Mouse (Mus musculus): ENCODE results near the gene Nisch.

The Nisch gene

DNA sequence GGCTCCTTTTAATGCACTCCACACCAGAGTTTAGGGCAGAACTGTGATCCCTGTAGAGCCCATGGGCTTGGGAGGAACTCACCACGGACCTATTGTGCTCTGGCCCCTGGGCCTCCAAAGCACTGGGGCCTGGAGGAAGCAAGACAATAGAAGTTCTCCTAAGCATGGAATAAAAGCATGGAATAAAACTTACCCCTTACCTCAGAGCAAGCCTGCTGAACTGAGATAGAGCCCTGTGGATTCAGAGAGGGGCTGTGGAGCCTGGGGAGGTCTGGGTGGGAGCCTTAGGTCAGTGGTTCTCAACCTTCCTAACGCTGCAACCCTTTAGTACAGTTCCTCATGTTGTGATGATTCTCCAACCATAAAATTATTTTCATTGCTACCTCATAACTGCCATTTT is at the start of gene Nisch:
TSS of gene Nisch (minus strand) at position 101 of the 400 bp plus-strand sequence.
- DNase-seq (ENCODE audit: low spot score in 2 of 2), result no peak

DNA sequence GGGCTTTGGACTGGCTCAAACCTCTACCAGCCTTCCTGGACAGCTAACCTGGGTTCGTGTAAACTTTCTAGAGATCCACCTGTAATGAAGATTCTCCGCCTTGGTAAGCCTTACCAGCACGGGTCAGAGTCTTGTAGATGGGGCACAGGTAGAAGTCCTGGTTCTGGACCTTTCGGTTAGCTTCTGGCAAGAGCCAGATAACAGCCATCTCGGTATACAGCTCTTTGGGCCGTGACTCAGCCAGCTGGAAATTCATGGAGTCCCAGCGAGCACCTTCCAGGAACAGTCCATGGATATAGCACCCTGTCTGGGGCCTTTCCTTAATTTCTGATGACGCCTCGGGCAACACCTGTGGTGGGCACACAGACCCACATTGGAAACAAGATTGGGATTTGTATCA is 44.2 kb upstream of the Nisch start:
- no peak for DNase-seq (ENCODE audit: low spot score in 2 of 2)

DNA sequence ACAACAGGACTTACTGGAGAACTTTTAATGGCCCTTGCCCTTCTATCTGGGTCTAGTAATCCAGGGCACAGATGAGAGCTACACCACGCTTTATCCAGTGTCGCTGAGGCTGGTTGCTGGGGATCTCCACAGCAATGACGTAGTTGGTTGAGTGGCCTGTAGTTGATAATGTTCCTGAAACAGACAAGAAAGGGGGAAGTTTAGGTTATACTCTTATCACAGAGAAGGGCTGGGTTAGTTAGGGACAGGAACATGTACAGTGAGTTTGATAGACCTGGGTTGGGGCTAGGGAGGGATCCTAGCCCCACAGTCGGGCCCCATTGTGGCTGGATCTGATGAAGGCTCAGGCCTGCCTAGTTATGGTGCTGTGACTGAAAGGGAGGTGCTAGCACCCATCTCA is 43.6 kb upstream of the Nisch start:
- DNase-seq (ENCODE audit: low spot score in 2 of 2), result no peak

DNA sequence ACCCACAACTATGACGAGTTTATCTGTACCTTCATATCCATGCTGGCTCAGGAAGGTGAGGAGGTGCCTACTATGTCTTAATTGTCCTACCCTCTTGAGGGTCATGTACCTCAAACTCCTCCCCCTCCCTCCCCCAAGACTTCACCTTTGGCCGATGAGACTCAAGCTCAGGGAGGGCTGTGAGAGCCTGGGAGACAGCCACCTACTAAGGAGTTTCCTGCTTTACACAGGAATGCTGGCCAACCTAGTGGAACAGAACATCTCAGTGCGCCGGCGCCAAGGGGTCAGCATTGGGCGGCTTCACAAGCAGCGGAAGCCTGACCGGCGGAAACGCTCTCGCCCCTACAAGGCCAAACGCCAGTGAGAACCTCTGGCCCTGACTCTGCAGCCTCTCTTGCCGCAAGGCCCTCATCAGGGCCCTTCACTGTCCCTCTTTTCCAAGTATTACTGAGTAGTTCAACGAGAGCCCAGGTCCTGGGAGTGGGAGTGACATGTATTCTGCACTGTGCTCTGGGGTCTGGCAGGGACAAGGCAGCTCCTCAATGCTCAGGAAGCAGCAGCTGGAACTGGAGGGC is 41.8 kb upstream of the Nisch start:
- no peak for DNase-seq (ENCODE audit: low spot score in 2 of 2)

DNA sequence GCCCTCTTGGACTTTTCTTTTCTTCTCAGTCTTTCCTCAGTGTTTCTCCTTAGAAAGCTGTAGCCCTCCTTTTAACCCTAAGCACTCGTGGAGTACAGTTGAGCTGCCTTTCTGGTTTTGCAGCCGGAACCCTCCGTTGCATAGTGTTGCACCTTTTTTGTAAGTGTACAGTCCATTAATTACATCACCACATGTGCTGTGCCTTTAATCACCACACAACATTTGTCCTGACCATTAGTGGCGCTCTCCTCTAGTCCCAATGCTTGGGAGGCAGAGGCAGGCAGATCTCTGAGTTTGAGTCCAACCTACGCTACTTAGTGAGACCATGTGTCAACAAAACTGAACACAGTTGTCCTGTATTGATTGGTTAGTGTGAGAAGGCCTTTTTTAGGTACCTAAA is 35.3 kb upstream of the Nisch start:
- peak in 1 of 2 experiments; percentile 12 for DNase-seq (ENCODE audit: low spot score in 2 of 2)

DNA sequence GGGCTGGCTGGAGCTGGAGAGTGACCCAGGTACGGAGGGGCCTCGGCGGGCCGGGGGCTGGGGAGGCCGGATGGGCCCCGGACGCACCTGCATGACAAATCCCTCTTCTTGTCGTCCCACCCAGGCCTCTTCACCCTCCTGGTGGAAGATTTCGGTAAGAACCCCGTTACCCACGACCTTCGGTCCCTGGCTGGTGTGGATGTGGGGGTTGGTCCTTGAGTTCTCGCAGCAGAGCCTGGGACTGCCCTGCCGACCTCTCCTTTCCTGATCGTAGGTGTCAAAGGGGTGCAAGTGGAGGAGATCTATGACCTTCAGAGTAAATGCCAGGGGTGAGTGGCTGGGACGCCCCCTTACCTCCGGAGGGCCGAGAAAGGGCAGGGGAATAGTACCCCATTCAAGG is 34.9 kb upstream of the Nisch start:
- DNase-seq (ENCODE audit: low spot score in 2 of 2), result no peak

DNA sequence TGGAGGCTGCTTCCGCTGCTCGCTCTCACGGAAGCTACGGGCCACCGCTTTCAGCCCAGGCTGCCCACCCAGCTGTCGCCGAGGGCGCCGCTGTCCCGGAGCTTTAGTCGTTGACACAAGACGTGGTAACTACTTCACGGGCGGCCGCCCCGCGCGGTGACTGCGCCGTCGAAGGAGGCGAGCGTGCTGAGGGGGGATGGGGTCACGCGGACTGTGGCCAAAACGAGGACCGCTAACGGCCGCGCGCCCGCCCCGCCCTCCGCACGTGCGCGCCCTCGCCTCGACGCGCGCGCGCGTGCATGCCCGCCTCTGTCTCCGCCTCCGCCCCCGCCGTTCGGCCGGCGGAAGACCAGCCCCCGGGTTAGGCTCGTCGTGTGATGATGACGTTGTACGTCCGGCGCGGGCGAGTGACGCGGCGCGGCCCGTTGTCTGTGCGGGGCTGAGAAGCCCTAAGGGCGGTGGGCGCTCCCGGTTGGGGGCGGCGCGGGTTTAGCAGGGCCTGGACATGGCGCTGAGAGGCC is 34.4 kb upstream of the Nisch start, which contains the start of the genes Phf7 and Bap1:
TSS of gene Phf7 (minus strand) at position 234 of the 521 bp plus-strand sequence.
TSS of gene Bap1 (plus strand) at position 367 of the 521 bp plus-strand sequence.
- peak; percentile 98 for DNase-seq (ENCODE audit: low spot score in 2 of 2)

DNA sequence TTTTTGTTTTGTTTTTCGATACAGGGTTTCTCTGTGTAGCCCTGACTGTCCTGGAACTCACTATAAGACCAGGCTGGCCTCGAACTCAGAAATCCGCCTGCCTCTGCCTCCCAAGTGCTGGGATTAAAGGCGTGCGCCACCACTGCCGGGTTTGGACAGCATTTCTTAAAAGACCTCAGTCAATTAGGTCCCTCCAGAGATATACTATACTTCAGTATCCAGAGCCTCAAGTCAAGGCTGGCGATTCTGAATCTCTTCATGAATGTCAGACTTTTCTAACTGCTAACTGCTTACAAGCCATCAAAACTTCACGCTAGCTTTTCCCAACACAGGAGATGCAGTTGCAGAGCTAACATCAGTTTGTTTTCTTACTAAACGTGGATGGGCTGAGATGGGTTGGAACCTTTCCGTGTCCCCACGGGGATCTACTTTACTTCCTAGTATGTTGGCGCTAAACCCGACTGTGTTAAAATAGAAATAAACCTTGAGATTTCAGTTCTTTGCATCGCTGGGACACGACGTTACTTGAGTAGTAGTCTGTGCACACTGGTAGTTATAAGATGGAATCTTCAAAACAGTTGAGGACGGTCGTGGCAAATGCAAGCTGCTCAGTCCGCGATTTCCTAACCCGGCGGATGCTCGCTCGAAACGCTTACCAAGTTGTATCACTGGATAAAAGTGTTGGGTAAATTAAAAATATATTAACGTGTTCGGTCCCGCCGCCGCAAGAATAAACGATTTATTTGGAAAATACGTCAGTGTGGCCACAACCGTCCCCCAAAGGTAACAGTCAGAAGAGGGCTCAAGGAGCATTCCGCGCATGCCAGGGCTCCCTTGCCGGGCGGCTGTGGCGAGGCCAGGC is 33.7 kb upstream of the Nisch start:
- DNase-seq (ENCODE audit: low spot score in 2 of 2), result peak; percentile 13 to 41

DNA sequence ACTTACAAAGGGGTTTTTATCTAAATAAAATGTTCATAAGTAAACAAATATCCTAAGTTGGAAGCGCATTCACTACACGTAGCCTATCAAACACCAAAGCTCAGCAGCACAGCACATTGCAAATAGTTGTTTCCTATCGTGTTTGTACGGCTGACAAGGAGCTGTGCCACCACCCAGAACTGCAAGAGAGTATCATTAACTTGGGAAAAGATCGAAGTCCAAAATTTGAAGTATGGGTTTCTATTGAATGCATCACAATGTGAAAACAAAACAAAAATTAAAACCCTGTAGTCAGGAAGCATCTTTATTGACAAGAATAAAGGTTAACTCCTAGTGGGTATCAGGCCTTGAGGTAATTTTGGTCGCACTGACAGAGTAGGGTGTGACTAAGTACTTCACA is 31.6 kb upstream of the Nisch start:
- DNase-seq (ENCODE audit: low spot score in 2 of 2), result no peak

DNA sequence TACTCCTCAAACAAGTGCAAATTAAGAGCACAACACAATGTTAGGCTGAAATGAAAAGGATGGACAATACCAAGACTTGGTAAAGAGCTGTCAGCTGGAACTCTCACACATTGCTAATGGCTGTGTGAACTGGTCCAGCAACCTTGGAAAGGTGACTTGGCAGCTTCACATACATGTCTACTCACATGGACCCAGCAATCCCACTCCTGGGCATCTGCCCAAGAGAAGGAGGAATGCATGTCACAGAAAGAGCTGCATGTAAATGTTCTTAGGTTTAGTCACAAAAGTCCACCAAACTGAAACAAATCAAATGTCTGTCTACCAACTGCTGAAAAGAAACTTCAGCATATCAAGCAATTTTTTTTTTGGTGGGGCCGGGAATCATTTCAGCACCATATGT is 29.2 kb upstream of the Nisch start:
- no peak for DNase-seq (ENCODE audit: low spot score in 2 of 2)

DNA sequence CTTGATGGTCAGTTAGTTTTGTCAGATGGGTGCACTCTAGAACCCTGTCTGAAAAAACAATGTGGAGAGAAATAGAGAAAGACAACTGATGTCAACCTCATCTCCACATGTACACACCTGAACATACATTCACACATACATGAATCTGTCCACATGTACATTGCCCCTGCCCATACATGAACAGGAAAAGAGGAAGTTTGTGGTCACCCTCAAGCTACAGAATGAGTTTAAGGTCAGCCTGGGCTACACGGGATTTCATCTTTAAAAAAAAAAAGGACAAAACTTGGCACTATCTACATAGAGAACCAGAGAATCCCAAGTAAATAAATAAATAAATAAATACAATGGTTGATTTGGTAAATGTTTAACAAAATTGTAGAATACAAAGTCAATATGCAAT is 28.0 kb upstream of the Nisch start:
- DNase-seq (ENCODE audit: low spot score in 2 of 2), result no peak

DNA sequence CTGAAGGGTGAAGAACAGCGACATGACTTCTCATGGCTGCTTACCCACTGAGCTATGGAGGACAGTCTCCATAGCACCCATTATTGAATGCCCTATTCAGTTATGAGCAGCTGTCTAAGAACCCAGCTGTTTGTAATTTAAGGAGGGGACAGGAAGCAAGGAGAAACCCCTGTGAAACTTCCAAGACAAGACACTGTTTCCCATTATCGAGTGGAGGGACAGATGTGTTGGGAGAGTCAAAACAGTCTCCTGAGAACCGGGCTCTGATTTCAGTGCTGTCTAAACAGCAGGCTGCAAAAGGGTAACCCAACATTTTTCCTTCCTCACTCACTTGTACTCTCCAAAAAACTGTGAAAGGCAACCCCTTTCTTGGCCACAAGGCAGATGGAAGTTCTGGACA is 23.8 kb upstream of the Nisch start:
- DNase-seq (ENCODE audit: low spot score in 2 of 2), result no peak

DNA sequence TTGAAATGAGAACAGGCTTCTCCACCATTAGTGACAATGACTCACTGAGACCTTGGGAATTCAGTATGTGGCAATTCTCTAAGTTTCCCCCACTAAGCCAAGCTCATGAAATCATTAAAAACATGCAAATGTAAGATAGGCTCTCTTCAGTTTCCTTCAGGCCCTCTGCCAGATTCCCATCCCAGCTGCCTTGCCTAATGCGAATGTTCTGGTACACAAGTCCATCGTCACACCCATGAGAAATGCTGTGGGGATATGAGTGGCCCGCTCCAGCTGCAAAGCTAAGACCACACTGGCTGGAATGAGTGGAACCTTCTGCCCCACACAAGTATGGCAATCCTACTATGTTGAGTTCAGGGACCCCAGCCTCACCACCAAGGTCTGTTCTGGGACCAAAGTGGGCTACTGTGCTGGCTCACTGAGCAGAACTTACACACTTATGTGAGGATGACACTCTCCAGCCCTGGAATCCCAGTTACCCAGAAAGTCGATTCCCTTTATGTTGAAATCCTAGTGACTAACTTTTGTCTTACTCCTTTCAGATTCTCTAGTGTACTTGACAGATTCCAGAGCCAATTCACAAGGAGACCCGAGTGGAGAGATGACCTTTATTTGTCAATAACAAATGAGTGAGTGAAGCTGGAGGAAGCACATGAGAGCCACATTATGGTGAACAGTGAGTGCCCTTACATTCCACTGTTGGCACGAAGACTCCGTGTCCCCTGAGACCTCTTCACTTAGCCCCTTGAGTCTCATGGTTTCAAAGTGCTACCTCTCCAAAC is 20.5 kb upstream of the Nisch start:
- no peak for DNase-seq (ENCODE audit: low spot score in 2 of 2)

DNA sequence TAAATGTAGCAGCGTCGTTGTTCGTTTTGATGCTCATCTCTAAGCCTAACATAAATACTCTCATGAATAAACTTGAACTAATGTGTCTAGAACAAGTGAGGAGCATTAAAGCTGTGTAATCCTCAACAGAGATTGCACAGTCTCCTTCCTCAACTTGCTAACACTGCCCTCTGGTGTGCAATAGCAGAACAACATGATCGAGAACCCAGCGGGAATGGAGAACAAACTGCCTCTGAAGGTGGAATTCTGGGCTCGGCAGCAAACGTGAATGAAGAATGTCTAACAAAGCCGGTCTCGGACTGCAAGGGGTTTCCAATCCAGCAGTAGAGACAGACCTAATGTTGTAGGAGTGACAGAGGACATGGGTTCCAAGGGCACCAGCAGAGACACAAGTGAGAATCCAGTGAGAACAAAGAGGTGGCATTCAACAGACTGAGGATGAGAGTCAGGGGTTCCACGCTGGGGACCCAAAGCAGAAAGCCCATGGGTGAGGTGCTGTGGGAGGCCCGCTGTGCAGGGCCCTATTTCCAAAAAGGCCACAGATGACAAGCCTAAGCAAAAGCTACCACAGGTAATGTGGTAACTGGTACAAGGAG is 17.3 kb upstream of the Nisch start:
- DNase-seq (ENCODE audit: low spot score in 2 of 2), result peak; percentile 63 to 83

DNA sequence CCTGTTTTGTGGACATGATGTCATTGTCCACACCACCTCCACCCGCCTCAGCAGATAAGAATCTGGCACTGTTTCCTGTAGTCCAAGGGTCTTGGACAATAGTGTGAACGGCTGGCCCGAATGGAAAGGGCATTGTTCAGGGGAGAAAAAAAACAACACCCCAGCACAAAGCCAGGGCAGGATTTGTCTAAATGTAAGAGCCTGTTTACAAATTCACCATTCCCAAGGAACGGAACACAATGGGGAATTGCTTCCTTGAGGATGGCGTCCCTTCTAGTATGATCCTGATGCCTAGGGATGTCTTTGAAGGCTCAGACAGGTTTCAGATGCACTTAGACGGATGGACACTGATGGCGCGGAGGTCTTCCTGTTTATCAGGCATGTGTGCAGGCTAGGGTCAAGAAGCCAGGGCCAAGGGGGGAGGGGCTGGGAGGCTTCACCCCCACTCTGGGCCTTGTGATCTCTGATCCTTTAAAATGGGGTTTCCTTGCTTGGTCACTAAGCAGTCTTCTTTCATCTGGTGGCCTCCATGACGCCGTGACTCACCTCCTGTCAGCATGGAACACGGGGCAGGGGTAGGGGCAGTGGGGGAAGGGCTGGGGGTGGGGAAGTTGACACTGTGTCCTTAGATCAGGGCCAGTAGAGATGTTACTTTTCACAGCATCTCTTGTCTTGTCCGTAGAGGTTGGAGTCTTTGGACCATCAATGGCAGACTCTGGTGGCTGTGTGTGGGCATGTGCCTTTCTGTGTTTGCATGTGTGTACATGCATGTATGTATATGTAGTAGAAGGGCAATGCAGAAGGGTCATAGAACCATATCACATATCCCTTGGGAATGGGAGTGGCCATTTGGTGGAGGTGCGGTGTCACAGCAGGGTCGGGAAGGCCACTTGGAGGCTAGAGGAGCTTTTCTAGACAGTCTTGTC is 16.6 kb upstream of the Nisch start:
- no peak for DNase-seq (ENCODE audit: low spot score in 2 of 2)

DNA sequence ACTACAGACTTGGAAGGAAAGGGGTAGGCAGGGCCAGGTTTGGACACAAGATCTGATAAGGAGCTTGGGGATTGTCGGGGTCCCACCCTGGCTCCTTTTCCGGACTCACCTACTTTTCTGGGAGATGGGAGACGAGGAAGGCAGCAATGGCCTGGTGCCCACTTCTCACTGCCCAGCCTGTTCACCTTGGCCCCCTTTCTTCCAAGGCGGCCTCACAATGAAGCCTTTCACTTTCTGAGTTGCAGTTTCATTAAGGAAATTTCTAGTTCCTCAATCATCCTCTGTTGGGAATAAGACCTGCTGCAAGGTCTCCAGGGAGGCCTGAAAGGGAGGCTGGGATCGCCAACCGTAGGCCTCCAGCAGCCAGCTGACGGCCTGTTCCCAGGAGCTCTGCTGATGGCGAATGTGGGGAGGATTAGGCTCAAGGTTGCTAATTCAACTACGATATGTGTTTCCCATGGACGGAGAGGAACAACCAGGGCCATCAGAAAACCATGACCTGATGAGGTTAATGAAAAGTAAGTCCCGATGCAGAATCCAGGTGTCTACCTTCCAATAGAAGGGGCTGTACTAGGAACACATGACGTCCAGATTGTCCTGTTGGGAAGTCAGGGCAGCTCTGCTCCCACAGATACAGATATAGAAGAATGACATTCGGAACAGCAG is 15.8 kb upstream of the Nisch start:
- no peak for DNase-seq (ENCODE audit: low spot score in 2 of 2)

DNA sequence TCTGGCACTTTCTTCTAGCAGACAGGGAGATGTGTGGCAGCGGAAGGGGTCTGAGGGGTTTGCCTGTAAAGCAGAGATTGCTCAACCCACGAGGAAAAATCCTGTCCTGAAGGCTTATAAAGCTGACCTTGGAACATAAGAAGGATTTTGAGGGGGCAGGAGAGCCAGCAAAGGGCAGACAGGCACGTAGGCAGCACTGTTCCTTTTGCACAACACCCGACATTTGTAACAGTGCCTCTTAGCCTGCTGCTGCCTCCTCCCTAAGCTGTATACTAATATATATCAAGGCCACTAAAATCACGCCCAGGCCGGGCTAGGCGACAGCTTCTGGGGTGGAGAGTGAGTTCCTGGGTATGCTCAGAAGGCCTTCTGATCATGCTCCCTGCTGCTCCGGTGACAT is 13.7 kb upstream of the Nisch start:
- DNase-seq (ENCODE audit: low spot score in 2 of 2), result no peak

DNA sequence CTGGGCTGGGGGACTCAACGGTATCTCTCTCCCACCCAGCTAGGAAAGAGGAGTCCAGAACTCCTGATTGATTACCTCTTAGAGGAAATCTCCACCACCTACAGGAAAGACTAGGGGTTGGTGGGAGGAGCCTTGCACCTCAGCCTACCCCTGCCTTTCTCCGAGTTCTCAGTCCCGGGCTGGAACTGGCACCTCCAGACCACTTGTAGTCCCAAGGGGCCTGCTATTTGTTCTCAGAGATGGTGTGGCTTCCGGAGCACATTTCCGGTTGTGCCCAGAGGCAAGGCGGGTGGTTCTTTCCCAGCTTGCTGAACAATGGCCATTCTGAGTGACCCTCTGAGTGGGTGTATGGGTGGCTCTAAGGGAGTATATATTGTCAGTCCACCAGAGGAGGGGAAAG is 11.5 kb upstream of the Nisch start:
- DNase-seq (ENCODE audit: low spot score in 2 of 2), result peak in 1 of 2 experiments; percentile 52

DNA sequence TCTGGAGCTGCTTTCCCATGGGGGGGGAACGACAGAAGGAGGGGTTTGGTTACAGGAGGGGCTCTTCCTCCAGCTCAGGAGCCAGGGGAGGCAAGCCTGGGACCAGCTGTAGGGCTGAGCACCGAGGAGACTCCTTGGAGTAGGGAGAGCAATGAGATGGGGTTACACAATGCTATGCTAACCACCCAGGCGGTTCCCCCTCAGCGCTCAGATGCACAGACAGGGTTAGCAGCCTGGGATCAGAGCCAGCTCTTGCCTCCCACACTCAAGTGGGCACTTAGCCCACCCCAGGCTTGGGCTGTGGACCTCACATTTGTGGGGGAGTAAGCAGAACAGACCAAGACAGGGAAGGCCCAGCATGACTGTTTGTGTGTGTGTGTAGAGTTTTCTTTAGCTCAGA is 10.2 kb upstream of the Nisch start:
- peak in 1 of 2 experiments; percentile 41 for DNase-seq (ENCODE audit: low spot score in 2 of 2)

DNA sequence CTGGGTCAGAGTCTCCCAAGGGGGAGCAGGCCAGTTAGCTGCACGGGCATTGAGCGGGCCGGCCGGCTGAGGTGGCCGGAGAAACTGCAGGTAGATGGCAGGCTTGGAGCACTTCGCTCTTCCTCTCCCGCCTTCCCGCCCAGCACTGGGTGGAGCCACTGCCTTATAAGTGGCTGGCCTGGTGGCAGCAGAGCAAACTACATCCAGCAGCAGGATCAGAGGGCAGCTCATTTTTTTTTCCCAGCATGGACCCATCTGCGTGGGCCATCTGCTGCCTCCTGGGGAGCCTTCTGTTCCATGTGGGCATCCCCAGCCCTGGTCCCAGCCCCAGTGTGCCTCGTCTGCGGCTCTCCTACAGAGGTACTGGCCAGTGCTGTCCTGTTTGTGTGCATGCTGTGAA is 920 bp upstream of the Nisch start, which contains the start of gene Sema3g:
TSS of gene Sema3g (plus strand) at position 195 of the 400 bp plus-strand sequence.
- peak in 1 of 2 experiments; percentile 74 for DNase-seq (ENCODE audit: low spot score in 2 of 2)
